Mouse (Mus musculus) olfactory bulb, adult 2 months (tissue): Measurements from ENCODE around the gene Snx30. TPM values are rescaled to one million over a fixed set of nuclear protein-coding genes. Genes with fewer than 3 reads are reported as not detected.

Experiments used
- H3K27ac ChIP-seq: fragments of 200-500 bp; 2 replicates; pipeline ENCODE4 v1.5.1; 2012; ENCODE audit warnings: low read depth, low read length; ENCODE audit not compliant: insufficient read depth
- H3K4me1 ChIP-seq: fragments of 200-500 bp; 2 replicates; pipeline ENCODE4 v1.6.1; 2012; ENCODE audit warnings: low read length; ENCODE audit not compliant: control insufficient read depth, insufficient read depth
- H3K4me3 ChIP-seq: fragments of 200-500 bp; 2 replicates; pipeline ENCODE4 v1.5.1; 2012; ENCODE audit warnings: mild to moderate bottlenecking, low read depth, low read length, moderate library complexity; ENCODE audit not compliant: insufficient read depth
- CTCF ChIP-seq: fragments of 200-500 bp; IDR thresholded peaks from 2 replicates; pipeline ENCODE4 v1.5.1; 2012; ENCODE audit warnings: low read depth, mild to moderate bottlenecking, low read length, moderate library complexity; ENCODE audit not compliant: insufficient read depth
- POLR2A ChIP-seq: fragments of 200-500 bp; IDR thresholded peaks from 2 replicates; pipeline ENCODE4 v1.6.1; 2012; ENCODE audit warnings: mild to moderate bottlenecking, low read depth, low read length, moderate library complexity; ENCODE audit not compliant: insufficient read depth
- WGBS: fragments of 180-500 bp; shearing (Covaris S2); methylation state at CpG from one replicate; pipeline ENCODE4 v1.1.7; 2018; 5-methylcytosine and 5-hydroxymethylcytosine counted together
- polyA plus RNA-seq: library from polyadenylated mRNA; stranded (reverse); fragments of >200 nt; gene quantifications from 2 replicates; pipeline ENCODE4 v1.2.4, GENCODE M21; 2012; ENCODE audit warnings: low replicate concordance; ENCODE audit not compliant: missing spikeins, insufficient read depth, insufficient read length

Gene Snx30
- polyA plus RNA-seq, 1 experiment, result not detected

GRCm38 (mm10) chr4:59804754-59805153, 886 bp upstream of the Snx30 start:
- TF ChIP-seq POLR2A, result no peak
- Histone ChIP-seq H3K4me1 (peaks cover 3% of the 10 kb centered on the region), H3K4me3 (no peak overlapping the region), H3K27ac (no peak overlapping the region)
- 82% methylated on average over 1 of the region's 1 CpGs for WGBS

DNA sequence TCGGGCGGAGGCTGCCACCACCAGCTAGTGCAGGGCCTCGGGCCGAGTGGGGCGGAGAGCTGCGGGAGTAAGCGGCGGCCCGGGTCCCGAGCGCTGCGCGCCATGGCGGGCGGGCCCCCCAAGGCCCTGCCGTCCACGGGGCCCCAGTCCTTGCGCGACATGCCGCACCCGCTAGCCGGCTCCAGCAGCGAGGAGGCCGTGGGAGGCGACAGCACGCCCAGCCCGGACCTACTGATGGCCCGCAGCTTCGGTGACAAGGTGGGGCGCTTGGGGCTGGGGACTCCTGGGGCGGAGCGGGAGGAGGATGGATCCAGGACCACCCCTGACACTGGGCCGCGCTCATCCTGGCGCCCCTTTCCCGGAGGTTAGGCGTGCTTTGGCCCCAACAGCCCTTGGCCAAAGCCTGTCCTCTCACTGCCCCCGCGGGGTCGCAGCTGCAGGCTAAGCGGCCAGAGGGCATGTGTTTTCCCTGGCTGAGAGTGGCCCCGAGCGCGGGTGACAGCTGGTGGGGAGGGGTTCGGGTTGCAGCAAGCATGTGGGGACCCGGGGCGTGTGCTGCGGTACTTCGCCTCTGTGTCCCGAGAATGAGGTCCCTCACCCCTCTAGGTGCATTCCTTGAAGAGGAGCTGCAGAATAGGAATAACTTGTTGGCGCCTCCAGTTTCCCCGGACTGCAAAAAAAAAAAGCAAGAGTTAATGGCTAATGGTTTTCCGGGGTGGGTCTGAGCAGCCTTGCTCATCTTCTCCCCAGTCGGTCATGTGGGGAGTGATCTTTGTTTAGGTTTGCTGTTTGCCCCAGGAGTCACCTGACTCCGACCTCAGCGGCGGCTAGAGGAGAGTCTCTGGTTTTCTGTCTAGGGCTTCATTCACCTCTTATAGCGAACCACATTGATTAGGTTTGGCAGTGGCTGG, 583 bp downstream of the Snx30 start:
- Histone ChIP-seq H3K4me1 (peaks cover 3% of the 10 kb centered on the region), H3K4me3 (peak overlapping the region; percentile 98), H3K27ac (peak overlapping the region; percentile 78)
- no peak for TF ChIP-seq POLR2A
- no peak for TF ChIP-seq CTCF
- WGBS, result under 1% methylated on average over 58 of the region's 58 CpGs

DNA sequence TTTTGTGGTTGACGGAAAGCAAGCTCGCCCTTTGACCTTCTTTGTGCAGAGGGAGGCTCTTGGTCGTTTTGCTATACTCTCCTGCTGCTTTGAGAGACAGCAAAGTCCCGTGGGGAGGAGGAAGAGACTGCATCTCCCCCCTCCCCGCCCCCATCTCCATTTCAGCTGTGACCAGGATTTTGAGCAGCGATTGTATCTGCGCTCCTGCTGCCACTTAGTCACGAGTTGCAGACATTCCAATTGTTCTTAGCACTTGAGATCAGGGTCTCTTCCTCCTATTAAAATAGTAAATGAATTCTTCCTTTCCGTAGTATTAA, 1.2 kb downstream of the Snx30 start:
- Histone ChIP-seq H3K4me1 (peaks cover 3% of the 10 kb centered on the region), H3K4me3 (peak overlapping the region; percentile 98), H3K27ac (peak overlapping the region; percentile 78)
- 10% methylated on average over 9 of the region's 9 CpGs for WGBS
- TF ChIP-seq POLR2A, result no peak
- TF ChIP-seq CTCF, result no peak

DNA sequence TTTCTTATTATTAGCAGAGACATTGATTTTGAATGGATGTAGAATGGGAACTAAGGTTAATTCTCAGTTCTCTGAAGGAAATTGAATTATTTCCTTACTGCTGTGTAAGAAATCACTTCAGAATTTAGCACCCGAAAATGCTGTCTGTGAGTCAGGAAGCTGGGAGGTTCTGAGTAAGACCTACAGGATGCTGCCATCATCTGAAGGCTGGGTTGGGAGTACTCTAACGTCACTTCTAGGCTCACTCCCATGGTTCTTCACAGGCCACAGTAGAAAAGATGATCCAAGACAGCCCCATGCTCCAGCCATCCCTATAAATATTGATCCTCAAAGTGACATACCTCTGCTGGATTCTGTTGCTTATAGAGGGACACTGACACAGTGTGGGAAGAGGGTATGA, 1.9 kb downstream of the Snx30 start:
- Histone ChIP-seq H3K4me3 (no peak overlapping the region), H3K27ac (no peak overlapping the region), H3K4me1 (peaks cover 3% of the 10 kb centered on the region)
- 39% methylated on average over 2 of the region's 2 CpGs for WGBS
- no peak for TF ChIP-seq POLR2A
- TF ChIP-seq CTCF, result no peak

DNA sequence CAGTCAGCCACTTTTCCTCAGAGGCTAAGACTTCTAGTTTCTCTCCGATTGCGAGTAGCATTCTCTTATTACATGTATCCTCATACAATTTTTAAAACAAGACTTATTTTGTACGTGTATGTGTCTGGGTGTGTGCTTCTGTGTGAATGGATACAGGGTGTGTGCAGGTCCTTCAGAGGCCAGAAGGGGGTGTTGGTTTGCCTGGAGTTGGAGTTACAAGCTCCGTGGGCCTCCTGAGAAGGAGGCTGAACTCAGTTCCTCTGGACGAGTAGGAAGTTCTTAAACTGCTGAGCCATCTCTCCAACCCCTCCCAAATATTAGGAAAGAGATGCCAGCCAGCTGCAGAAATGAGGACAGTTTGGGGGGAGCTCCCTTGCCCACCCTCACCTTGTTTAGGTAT, 2.8 kb downstream of the Snx30 start:
- H3K4me3 ChIP-seq, result no peak overlapping the region
- WGBS, result 75% methylated on average over 5 of the region's 5 CpGs
- TF ChIP-seq POLR2A, result no peak
- no peak for TF ChIP-seq CTCF
- H3K4me1 ChIP-seq, result peaks cover 3% of the 10 kb centered on the region
- H3K27ac ChIP-seq, result no peak overlapping the region

DNA sequence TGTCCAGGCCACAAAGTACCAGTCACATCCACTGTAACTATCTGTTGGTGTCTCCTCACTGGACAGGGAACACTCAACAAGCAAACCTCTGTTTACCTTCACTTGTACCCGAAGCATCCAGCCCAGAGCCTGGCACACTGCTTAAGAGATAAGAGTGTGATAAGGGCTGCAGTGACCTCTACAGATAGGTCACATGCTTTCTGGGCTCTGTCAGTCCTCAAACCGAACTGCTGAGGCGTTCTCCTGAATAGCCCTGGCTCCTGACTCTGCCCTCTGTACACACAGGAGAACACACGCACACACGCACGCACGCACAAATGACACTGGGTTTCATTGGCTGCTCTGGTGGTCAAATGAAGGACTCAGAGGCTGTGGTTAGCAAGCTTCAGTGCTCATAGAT, 8.5 kb downstream of the Snx30 start:
- 84% methylated on average over 7 of the region's 7 CpGs for WGBS
- Histone ChIP-seq H3K27ac (no peak overlapping the region), H3K4me3 (no peak overlapping the region), H3K4me1 (peaks cover 26% of the 10 kb centered on the region)
- TF ChIP-seq CTCF (no peak), POLR2A (no peak)

GRCm38 (mm10) chr4:59815121-59815810, 9.6 kb downstream of the Snx30 start:
- H3K27ac ChIP-seq, result no peak overlapping the region
- WGBS, result 49% methylated on average over 4 of the region's 4 CpGs
- TF ChIP-seq CTCF (no peak), POLR2A (no peak)

GRCm38 (mm10) chr4:59816016-59816415, 10.4 kb downstream of the Snx30 start:
- 50% methylated on average over 5 of the region's 5 CpGs for WGBS
- H3K4me1 ChIP-seq, result peaks cover 34% of the 10 kb centered on the region
- no peak for TF ChIP-seq POLR2A
- no peak for TF ChIP-seq CTCF

More at GRCm38 (mm10) chr4:59815121-59815810, 9.6 kb downstream of the Snx30 start:
- Histone ChIP-seq H3K4me1 (peaks cover 34% of the 10 kb centered on the region), H3K4me3 (no peak overlapping the region)

DNA sequence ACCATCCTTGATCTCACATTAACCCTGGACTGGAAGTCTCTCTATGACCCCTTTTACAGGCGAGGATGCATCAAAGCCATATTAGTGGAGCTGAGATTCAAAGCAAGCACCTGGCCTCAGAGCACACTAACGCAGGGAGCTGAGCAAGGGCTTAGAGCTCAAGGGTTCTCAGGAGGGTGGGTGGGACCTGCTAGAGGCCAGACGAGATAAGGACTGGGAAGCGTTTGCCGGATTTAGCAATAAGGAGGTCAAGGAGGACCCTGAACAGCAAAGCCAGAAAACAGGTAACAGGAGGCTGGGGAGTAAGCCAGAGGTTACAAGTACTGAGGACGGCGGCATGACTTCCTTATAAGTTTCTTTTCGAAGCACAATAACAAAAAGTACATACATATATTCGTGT, 10.8 kb downstream of the Snx30 start:
- H3K4me3 ChIP-seq, result no peak overlapping the region
- WGBS, result 88% methylated on average over 9 of the region's 9 CpGs
- TF ChIP-seq CTCF (no peak), POLR2A (no peak)
- no peak overlapping the region for H3K27ac ChIP-seq
- peaks cover 34% of the 10 kb centered on the region for H3K4me1 ChIP-seq

More at GRCm38 (mm10) chr4:59816016-59816415, 10.4 kb downstream of the Snx30 start:
- no peak overlapping the region for H3K27ac ChIP-seq
- H3K4me3 ChIP-seq, result no peak overlapping the region
